Mouse (Mus musculus): Measurements from ENCODE around the gene Gm17581. TPM values are rescaled to one million over a fixed set of nuclear protein-coding genes. Genes with fewer than 3 reads are reported as not detected.
A peak's percentile ranks its signal among the peaks of the same experiment; 100 is the strongest.

The Gm17581 gene
- polyA plus RNA-seq, 1 experiment from 2014 or later = not detected

DNA sequence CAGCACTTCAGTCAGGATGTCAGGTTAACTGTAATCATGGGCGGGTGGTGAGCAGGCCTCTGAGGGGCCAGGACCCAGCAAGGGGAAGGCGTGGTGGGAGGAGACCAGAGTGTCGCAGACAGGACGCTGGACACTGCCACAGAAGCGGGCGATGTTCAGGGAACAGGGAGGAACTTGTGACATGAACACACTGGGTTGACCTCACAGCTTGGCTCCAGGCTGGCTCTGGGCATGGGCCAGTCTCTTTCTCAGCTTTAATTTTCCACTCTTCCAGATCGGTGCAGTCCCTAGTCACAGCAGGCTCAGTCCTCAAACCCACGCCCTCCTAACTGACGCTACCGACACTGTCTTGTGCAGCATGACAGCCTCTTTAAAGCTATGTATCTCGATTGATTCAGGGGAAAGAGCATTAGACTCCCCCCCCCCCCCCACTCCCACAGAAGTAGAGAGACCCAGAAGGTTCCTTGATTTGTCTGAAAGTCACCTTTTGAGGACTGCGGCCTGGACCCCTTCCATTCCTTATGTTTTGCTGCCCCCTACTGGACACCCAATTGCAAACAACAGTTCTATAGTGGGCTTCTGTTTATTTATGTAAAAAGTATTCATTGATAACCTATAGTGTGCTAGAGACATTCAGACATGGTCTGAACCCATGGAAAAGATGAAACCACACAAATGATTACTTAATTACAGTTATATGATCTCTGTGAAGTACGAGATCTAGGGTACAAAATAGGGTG is 29.2 kb upstream of the Gm17581 start:
- no peak for ATAC-seq (ENCODE audit: borderline replicate concordance, extremely low read depth, low FRiP score, low TSS enrichment)
- Histone ChIP-seq H3K27ac (no peak overlapping the region), H3K4me2 (no peak overlapping the region), H3K9me3 (no peaks in the 10 kb centered on the region), H3K4me1 (no peaks in the 10 kb centered on the region), H3K4me3 (no peak overlapping the region), H3K27me3 (no peaks in the 10 kb centered on the region), H3K36me3 (no peaks in the 10 kb centered on the region), H3K9ac (no peak overlapping the region)
- 46% methylated on average over 13 of the region's 13 CpGs for WGBS

- 60% methylated on average over 14 of the region's 14 CpGs for WGBS
- no peak for ATAC-seq (ENCODE audit: borderline replicate concordance, extremely low read depth, low FRiP score, low TSS enrichment)
Observed at GRCm38 (mm10) chr2:155756855-155757566, 21.3 kb upstream of the Gm17581 start.

DNA sequence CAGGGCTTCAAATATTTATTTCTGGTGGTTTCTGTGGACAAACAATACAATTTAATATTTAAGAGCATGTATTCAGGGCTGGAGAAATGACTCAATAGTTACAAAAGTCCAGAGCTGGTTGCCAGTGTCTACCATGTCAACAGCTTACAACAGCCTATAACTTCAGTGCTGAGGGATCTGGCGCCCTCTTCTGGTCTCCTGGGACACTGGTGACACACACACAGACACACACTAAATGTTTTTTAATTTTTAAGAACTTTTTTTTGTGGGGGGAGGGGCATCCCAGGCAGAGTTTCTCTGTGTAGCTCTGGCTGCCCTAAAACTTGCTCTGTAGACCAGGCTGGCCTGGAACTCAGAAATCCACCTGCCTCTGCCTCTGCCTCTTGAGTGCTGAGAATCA is 20.1 kb upstream of the Gm17581 start:
- H3K27ac ChIP-seq = no peak overlapping the region
- no peaks in the 10 kb centered on the region for H3K36me3 ChIP-seq
- no peak for ATAC-seq (ENCODE audit: borderline replicate concordance, extremely low read depth, low FRiP score, low TSS enrichment)
- H3K9ac ChIP-seq = no peak overlapping the region
- 0% methylated on average over 1 of the region's 1 CpGs for WGBS
- H3K4me2 ChIP-seq = no peak overlapping the region
- H3K4me1 ChIP-seq = no peaks in the 10 kb centered on the region
- no peaks in the 10 kb centered on the region for H3K9me3 ChIP-seq
- H3K27me3 ChIP-seq = peaks cover 6% of the 10 kb centered on the region; the same call in 1 of the 2 replicates
- no peak overlapping the region for H3K4me3 ChIP-seq

More at GRCm38 (mm10) chr2:155756855-155757566, 21.3 kb upstream of the Gm17581 start:
- no peak overlapping the region for H3K27ac ChIP-seq
- H3K4me1 ChIP-seq = no peaks in the 10 kb centered on the region
- H3K9ac ChIP-seq = no peak overlapping the region
- no peaks in the 10 kb centered on the region; the same call in 1 of the 2 replicates for H3K27me3 ChIP-seq
- H3K9me3 ChIP-seq = no peaks in the 10 kb centered on the region
- H3K4me2 ChIP-seq = no peak overlapping the region
- no peaks in the 10 kb centered on the region for H3K36me3 ChIP-seq
- no peak overlapping the region for H3K4me3 ChIP-seq

DNA sequence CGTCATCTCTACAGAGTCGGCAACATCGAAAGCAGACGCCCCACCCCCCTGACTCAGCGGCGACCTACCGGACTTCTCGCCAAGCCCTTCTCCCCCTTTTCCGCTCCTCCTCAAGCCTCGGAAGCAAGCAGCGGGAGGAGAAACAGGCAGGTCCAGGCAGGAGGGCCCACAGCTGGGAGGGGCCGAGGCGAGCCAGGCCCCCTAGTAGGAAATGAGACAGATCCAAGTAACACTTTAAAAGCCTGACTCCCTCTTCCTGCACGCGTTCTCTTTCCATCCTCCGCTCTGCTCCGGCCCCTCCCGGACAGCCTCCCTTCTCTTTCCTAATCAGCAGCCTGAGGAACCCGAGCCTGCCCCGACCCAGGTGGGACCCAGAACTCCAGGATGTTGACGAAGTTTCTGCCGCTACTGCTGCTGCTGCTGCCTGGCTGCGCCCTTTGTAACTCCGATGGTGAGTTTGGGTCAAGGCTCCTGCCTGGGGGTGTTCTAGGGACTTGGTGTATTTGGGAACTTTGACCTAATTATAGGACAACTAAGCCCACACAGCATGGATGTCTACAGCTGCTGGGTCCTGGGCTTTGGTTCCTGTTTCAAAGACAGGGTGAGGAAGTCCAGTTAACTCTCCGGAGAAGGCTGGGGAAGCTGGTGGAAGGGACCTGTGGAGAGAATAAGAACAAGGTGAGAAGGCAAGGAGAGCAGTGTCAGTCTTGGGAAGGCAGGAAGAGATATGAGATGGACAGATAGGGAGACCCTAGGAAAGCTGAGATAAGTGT is 15.5 kb upstream of the Gm17581 start, which contains the start of gene Procr:
Procr (plus strand) TSS at position 104 of the 773 bp plus-strand sequence.
- no peaks in the 10 kb centered on the region for H3K36me3 ChIP-seq
- peak within 1 kb of the TSS; percentile 11 for H3K9ac ChIP-seq
- peaks cover 6% of the 10 kb centered on the region; the same call in 1 of the 2 replicates for H3K27me3 ChIP-seq
- ATAC-seq (ENCODE audit: borderline replicate concordance, extremely low read depth, low FRiP score, low TSS enrichment) = peak; percentile 83; the same call in 1 of the 2 replicates
- H3K9me3 ChIP-seq = no peaks in the 10 kb centered on the region
- H3K4me3 ChIP-seq = peak within 1 kb of the TSS; percentile 33
- no peaks in the 10 kb centered on the region for H3K4me1 ChIP-seq
- no peak within 1 kb of the TSS for H3K27ac ChIP-seq
- WGBS = 2% methylated on average over 25 of the region's 25 CpGs
- H3K4me2 ChIP-seq = peak within 1 kb of the TSS; percentile 60

DNA sequence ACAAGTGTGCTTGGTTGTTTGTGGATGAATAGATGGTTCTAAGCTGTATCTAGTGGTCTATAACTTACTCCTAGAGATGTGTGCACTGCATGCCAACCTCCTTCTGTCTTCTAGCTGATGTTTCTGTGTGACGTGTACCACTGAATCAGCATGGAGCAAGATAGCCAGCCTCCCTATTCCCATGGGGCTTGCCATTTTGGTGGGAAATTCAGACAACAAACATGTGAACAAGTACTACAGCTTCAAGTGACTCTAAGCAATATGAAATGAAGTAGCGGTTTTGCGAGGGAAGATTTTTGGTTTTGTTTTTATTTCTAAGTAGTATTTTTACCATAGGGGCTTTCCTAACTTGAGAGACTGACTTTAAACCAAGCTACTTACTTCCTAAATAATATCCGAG is 13.7 kb upstream of the Gm17581 start:
- no peak for ATAC-seq (ENCODE audit: borderline replicate concordance, extremely low read depth, low FRiP score, low TSS enrichment)
- H3K9ac ChIP-seq = no peak overlapping the region

DNA sequence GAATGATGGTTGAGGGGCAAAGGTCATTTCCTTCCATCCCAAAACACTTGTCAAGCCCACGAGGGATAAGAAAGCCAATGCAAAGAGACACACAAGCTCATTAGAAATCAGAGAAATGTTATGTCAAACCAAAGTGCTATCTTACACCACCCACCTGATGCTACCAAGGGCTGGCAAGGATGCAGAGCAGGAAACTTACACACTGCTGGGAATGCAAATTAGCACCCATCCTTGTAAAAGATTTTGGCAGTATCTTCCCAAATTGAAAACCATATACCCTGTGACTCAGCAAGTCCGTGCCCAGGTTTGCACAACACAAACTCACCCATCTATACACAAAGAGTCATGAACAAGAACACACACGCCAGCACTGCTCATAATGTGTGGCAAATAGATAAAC is 9.8 kb upstream of the Gm17581 start:
- no peaks in the 10 kb centered on the region for H3K36me3 ChIP-seq
- no peak for ATAC-seq (ENCODE audit: borderline replicate concordance, extremely low read depth, low FRiP score, low TSS enrichment)
- no peak overlapping the region for H3K27ac ChIP-seq
- H3K4me1 ChIP-seq = peaks cover 11% of the 10 kb centered on the region
- no peak overlapping the region for H3K4me2 ChIP-seq
- H3K9me3 ChIP-seq = no peaks in the 10 kb centered on the region
- WGBS = 35% methylated on average over 3 of the region's 3 CpGs
- H3K4me3 ChIP-seq = no peak overlapping the region
- no peaks in the 10 kb centered on the region for H3K27me3 ChIP-seq
- no peak overlapping the region for H3K9ac ChIP-seq

More for the DNA sequence above, 13.7 kb upstream of the Gm17581 start:
- H3K4me1 ChIP-seq = no peaks in the 10 kb centered on the region
- peaks cover 6% of the 10 kb centered on the region; the same call in 1 of the 2 replicates for H3K27me3 ChIP-seq
- H3K9me3 ChIP-seq = no peaks in the 10 kb centered on the region
- no peak overlapping the region for H3K4me3 ChIP-seq
- H3K27ac ChIP-seq = no peak overlapping the region
- H3K36me3 ChIP-seq = no peaks in the 10 kb centered on the region
- WGBS = 87% methylated on average over 4 of the region's 4 CpGs
- H3K4me2 ChIP-seq = no peak overlapping the region

DNA sequence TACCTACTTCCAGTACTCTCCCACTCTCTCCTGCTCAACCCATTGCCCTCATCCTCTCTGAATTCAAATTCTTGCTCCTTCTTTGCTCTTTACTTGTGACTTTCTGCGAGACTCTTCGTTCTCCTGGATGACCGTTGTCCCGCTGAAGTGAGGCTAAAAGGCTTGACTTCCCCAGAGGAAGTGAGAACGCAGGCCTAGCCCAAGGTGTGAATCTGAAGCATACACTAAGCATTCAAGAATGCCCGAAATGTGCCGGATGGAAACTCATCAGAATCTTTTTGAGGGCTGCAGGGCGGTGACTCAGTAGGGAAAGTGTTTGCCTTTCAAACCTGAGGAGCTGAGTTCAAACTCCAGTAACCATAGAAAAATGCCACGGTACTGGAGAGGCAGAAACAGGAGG is 7.7 kb upstream of the Gm17581 start:
- ATAC-seq (ENCODE audit: borderline replicate concordance, extremely low read depth, low FRiP score, low TSS enrichment) = no peak
- H3K4me2 ChIP-seq = no peak overlapping the region

DNA sequence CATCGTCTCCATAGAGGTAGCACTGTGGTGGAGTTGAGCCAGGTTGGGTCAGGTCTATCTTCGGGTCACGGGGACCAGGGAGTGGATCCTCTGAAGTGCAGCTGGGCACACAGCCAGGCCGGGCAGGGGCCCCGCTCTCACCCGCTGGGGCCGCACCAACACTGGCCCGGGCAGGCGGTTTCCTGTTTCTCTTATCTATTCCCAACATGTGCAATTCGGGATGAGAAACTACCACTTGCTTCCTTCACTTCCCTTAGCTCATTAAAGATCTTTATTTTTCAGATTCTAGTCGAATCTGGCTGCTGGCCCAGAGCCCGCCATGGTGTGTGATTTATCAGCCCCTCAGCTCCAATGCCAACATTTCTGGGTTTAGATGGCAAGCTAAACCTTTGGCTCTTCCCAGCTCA is 7.3 kb upstream of the Gm17581 start:
- 18% methylated on average over 12 of the region's 12 CpGs for WGBS
- no peaks in the 10 kb centered on the region for H3K36me3 ChIP-seq
- H3K27ac ChIP-seq = peak overlapping the region; percentile 92
- H3K4me3 ChIP-seq = no peak overlapping the region
- no peak overlapping the region for H3K9ac ChIP-seq
- no peaks in the 10 kb centered on the region for H3K9me3 ChIP-seq
- ATAC-seq (ENCODE audit: borderline replicate concordance, extremely low read depth, low FRiP score, low TSS enrichment) = peak; percentile 84
- H3K27me3 ChIP-seq = no peaks in the 10 kb centered on the region
- no peak overlapping the region for H3K4me2 ChIP-seq
- peaks cover 11% of the 10 kb centered on the region for H3K4me1 ChIP-seq

More for the DNA sequence above, 7.7 kb upstream of the Gm17581 start:
- Histone ChIP-seq H3K9ac (no peak overlapping the region), H3K27me3 (no peaks in the 10 kb centered on the region), H3K36me3 (no peaks in the 10 kb centered on the region), H3K9me3 (no peaks in the 10 kb centered on the region), H3K4me1 (peaks cover 11% of the 10 kb centered on the region), H3K27ac (peak overlapping the region; percentile 69), H3K4me3 (no peak overlapping the region)
- WGBS = 68% methylated on average over 9 of the region's 9 CpGs

DNA sequence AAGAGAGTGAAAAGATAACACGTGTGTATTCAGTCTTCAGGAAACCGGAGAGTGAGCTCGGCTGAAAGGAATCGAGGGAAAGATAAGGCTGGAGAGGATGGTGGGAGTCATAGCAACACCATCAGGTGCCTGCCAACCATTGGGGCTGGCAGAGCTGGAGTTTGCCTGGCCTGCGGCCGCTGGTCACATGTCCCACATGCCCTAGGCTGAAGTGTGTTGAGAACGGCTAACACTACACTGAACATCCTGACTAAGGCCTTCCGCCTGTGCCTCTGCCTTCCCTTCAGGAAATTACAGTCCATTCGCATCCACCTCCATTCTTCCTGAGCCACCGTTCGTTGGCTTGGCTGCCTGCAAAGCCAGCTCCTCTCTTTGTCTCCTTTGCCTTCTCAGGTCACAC is 6.5 kb upstream of the Gm17581 start:
- 41% methylated on average over 11 of the region's 11 CpGs for WGBS
- H3K9ac ChIP-seq = no peak overlapping the region
- ATAC-seq (ENCODE audit: borderline replicate concordance, extremely low read depth, low FRiP score, low TSS enrichment) = peak; percentile 48; the same call in 1 of the 2 replicates
- H3K4me2 ChIP-seq = no peak overlapping the region; the same call in 1 of the 2 replicates
- H3K9me3 ChIP-seq = no peaks in the 10 kb centered on the region
- no peaks in the 10 kb centered on the region for H3K36me3 ChIP-seq
- no peaks in the 10 kb centered on the region for H3K27me3 ChIP-seq
- H3K4me1 ChIP-seq = peaks cover 11% of the 10 kb centered on the region
- H3K27ac ChIP-seq = peak overlapping the region; percentile 92
- no peak overlapping the region for H3K4me3 ChIP-seq

DNA sequence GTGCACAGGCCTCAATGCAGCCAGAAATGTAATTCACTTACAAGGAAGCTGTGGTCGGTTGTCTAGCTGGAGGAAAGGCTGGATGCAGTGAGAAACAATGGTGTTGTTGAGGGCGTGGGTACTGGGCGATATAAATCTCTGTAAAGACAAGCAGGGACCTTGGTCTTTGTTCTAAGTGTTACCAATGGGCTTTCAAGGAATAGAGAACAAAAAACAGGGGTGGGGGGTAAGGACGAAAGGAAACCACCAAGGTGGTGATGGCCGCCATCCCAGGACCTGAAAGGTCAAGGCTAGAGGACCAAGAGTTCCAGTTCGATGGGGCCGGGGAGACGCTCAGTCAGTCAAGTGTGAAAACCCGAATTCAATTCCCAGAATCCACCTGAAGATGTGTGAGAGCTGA is 2.1 kb upstream of the Gm17581 start:
- H3K9ac ChIP-seq = no peak overlapping the region
- no peak overlapping the region for H3K4me2 ChIP-seq
- ATAC-seq (ENCODE audit: borderline replicate concordance, extremely low read depth, low FRiP score, low TSS enrichment) = no peak
- no peaks in the 10 kb centered on the region for H3K9me3 ChIP-seq
- peak overlapping the region; percentile 15; the same call in 1 of the 2 replicates for H3K27ac ChIP-seq
- H3K27me3 ChIP-seq = no peaks in the 10 kb centered on the region
- no peak overlapping the region for H3K4me3 ChIP-seq
- peaks cover 5% of the 10 kb centered on the region for H3K4me1 ChIP-seq
- WGBS = 58% methylated on average over 9 of the region's 9 CpGs
- no peaks in the 10 kb centered on the region for H3K36me3 ChIP-seq

GRCm38 (mm10) chr2:155736936-155737335 is 1.3 kb upstream of the Gm17581 start:
- Histone ChIP-seq H3K4me2 (no peak overlapping the region), H3K4me1 (no peaks in the 10 kb centered on the region), H3K9ac (no peak overlapping the region), H3K27me3 (no peaks in the 10 kb centered on the region), H3K4me3 (no peak overlapping the region), H3K36me3 (no peaks in the 10 kb centered on the region), H3K9me3 (no peaks in the 10 kb centered on the region), H3K27ac (no peak overlapping the region)
- ATAC-seq (ENCODE audit: borderline replicate concordance, extremely low read depth, low FRiP score, low TSS enrichment) = no peak
- 64% methylated on average over 6 of the region's 6 CpGs for WGBS
